Mouse (Mus musculus): ENCODE data around the gene Stxbp3. TPM values are rescaled to one million over a fixed set of nuclear protein-coding genes. Genes with fewer than 3 reads are reported as not detected.
A peak's percentile ranks its signal among the peaks of the same experiment; 100 is the strongest.
"Not testable (repeated sequence)": the region's sequence is repeated elsewhere in the genome, so short reads cannot be mapped to it uniquely, and the experiment has no call there.

The Stxbp3 gene
- not detected in 2 replicates for polyA plus RNA-seq (2012; ENCODE audit: insufficient read depth, insufficient read length, low replicate concordance, missing spikeins)

- Histone ChIP-seq H3K4me1 (ENCODE audit: control insufficient read depth, insufficient read depth, low read length) (peaks cover 2% of the 10 kb centered on the region; the same call in 1 of the 2 replicates), H3K27ac (ENCODE audit: insufficient read depth, low read depth, low read length) (peak within 1 kb of the TSS; percentile 76), H3K4me3 (ENCODE audit: insufficient read depth, low read depth, low read length) (peak within 1 kb of the TSS; percentile 64)
- WGBS = 1% methylated on average over 56 of the region's 56 CpGs
- TF ChIP-seq POLR2A (IDR thresholded peaks at IDR 0.05; ENCODE audit: insufficient read depth, low read depth, low read length) = peak; percentile 64; the same call in 1 of the 2 replicates
- TF ChIP-seq CTCF (IDR thresholded peaks at IDR 0.05; ENCODE audit: insufficient read depth, low read depth, low read length) = peak; percentile 46; the same call in 1 of the 2 replicates
These were observed at the start of gene Stxbp3 for GRCm38 (mm10) chr3:108840000-108840715. Gene Stxbp3, minus strand, starts transcription at chr3:108840526.

- Histone ChIP-seq H3K27ac (ENCODE audit: insufficient read depth, low read depth, low read length) (no peak within 1 kb of the TSS), H3K4me3 (ENCODE audit: insufficient read depth, low read depth, low read length) (no peak within 1 kb of the TSS), H3K4me1 (ENCODE audit: control insufficient read depth, insufficient read depth, low read length) (no peaks in the 10 kb centered on the region)
- 94% methylated on average over 1 of the region's 1 CpGs for WGBS
- no peak for TF ChIP-seq CTCF (IDR thresholded peaks at IDR 0.05; ENCODE audit: insufficient read depth, low read depth, low read length)
- TF ChIP-seq POLR2A (IDR thresholded peaks at IDR 0.05; ENCODE audit: insufficient read depth, low read depth, low read length) = no peak
These were observed 49.6 kb upstream of the Stxbp3 start, which contains the start of gene Fndc7 for GRCm38 (mm10) chr3:108889908-108890307. Gene Fndc7, minus strand, starts transcription at chr3:108890008.

GRCm38 (mm10) chr3:108887618-108887975, 47.3 kb upstream of the Stxbp3 start:
- Histone ChIP-seq H3K27ac (ENCODE audit: insufficient read depth, low read depth, low read length) (no peak overlapping the region), H3K4me3 (ENCODE audit: insufficient read depth, low read depth, low read length) (no peak overlapping the region), H3K4me1 (ENCODE audit: control insufficient read depth, insufficient read depth, low read length) (peaks cover 6% of the 10 kb centered on the region)
- no peak for TF ChIP-seq CTCF (IDR thresholded peaks at IDR 0.05; ENCODE audit: insufficient read depth, low read depth, low read length)
- no peak for TF ChIP-seq POLR2A (IDR thresholded peaks at IDR 0.05; ENCODE audit: insufficient read depth, low read depth, low read length)
- WGBS = 97% methylated on average over 3 of the region's 3 CpGs

- WGBS = 73% methylated on average over 12 of the region's 12 CpGs
- Histone ChIP-seq H3K27ac (ENCODE audit: insufficient read depth, low read depth, low read length) (no peak overlapping the region), H3K4me1 (ENCODE audit: control insufficient read depth, insufficient read depth, low read length) (peaks cover 6% of the 10 kb centered on the region), H3K4me3 (ENCODE audit: insufficient read depth, low read depth, low read length) (no peak overlapping the region)
- TF ChIP-seq POLR2A (IDR thresholded peaks at IDR 0.05; ENCODE audit: insufficient read depth, low read depth, low read length) = no peak
- no peak for TF ChIP-seq CTCF (IDR thresholded peaks at IDR 0.05; ENCODE audit: insufficient read depth, low read depth, low read length)
These were observed 46.8 kb upstream of the Stxbp3 start for GRCm38 (mm10) chr3:108886934-108887617.

- 75% methylated on average over 8 of the region's 9 CpGs for WGBS
These were observed 45.6 kb upstream of the Stxbp3 start for GRCm38 (mm10) chr3:108885686-108886530.

GRCm38 (mm10) chr3:108884706-108885289, 44.5 kb upstream of the Stxbp3 start:
- TF ChIP-seq CTCF (IDR thresholded peaks at IDR 0.05; ENCODE audit: insufficient read depth, low read depth, low read length) = no peak
- TF ChIP-seq POLR2A (IDR thresholded peaks at IDR 0.05; ENCODE audit: insufficient read depth, low read depth, low read length) = no peak
- H3K27ac ChIP-seq (ENCODE audit: insufficient read depth, low read depth, low read length) = no peak overlapping the region; the same call in 1 of the 2 replicates
- peaks cover 19% of the 10 kb centered on the region for H3K4me1 ChIP-seq (ENCODE audit: control insufficient read depth, insufficient read depth, low read length)
- 34% methylated on average over 8 of the region's 8 CpGs for WGBS
- H3K4me3 ChIP-seq (ENCODE audit: insufficient read depth, low read depth, low read length) = no peak overlapping the region

More at GRCm38 (mm10) chr3:108885686-108886530, 45.6 kb upstream of the Stxbp3 start:
- TF ChIP-seq CTCF (IDR thresholded peaks at IDR 0.05; ENCODE audit: insufficient read depth, low read depth, low read length) (no peak), POLR2A (IDR thresholded peaks at IDR 0.05; ENCODE audit: insufficient read depth, low read depth, low read length) (no peak)
- no peak overlapping the region for H3K27ac ChIP-seq (ENCODE audit: insufficient read depth, low read depth, low read length)
- H3K4me1 ChIP-seq (ENCODE audit: control insufficient read depth, insufficient read depth, low read length) = peaks cover 12% of the 10 kb centered on the region
- H3K4me3 ChIP-seq (ENCODE audit: insufficient read depth, low read depth, low read length) = no peak overlapping the region

GRCm38 (mm10) chr3:108883067-108883466, 42.7 kb upstream of the Stxbp3 start:
- TF ChIP-seq CTCF (IDR thresholded peaks at IDR 0.05; ENCODE audit: insufficient read depth, low read depth, low read length) (no peak), POLR2A (IDR thresholded peaks at IDR 0.05; ENCODE audit: insufficient read depth, low read depth, low read length) (no peak)
- WGBS = 61% methylated on average over 2 of the region's 2 CpGs
- Histone ChIP-seq H3K4me1 (ENCODE audit: control insufficient read depth, insufficient read depth, low read length) (peaks cover 24% of the 10 kb centered on the region), H3K27ac (ENCODE audit: insufficient read depth, low read depth, low read length) (peak overlapping the region; percentile 32), H3K4me3 (ENCODE audit: insufficient read depth, low read depth, low read length) (no peak overlapping the region)

GRCm38 (mm10) chr3:108881873-108882272, 41.5 kb upstream of the Stxbp3 start:
- Histone ChIP-seq H3K27ac (ENCODE audit: insufficient read depth, low read depth, low read length) (peak overlapping the region; percentile 72; the same call in 1 of the 2 replicates), H3K4me1 (ENCODE audit: control insufficient read depth, insufficient read depth, low read length) (peaks cover 24% of the 10 kb centered on the region)
- not testable (repeated sequence) for H3K4me3 ChIP-seq (ENCODE audit: insufficient read depth, low read depth, low read length)
- 20% methylated on average over 4 of the region's 4 CpGs for WGBS

Measured in olfactory bulb, adult 2 months (tissue).